Mouse (Mus musculus) stomach, postnatal 0 days (tissue): ENCODE results near the gene Cd80.
"Not testable (repeated sequence)": the region's sequence is repeated elsewhere in the genome, so short reads cannot be mapped to it uniquely, and the experiment has no call there.

Experiments used
- CTCF ChIP-seq: IDR thresholded peaks from 2 replicates; pipeline ENCODE4 v1.5.1; 2016; ENCODE audit warnings: antibody characterized with exemption, low read depth, mild to moderate bottlenecking, moderate library complexity
- EP300 ChIP-seq: optimal IDR thresholded peaks from 2 replicates; pipeline ENCODE3; 2016; ENCODE audit warnings: antibody characterized with exemption

DNA sequence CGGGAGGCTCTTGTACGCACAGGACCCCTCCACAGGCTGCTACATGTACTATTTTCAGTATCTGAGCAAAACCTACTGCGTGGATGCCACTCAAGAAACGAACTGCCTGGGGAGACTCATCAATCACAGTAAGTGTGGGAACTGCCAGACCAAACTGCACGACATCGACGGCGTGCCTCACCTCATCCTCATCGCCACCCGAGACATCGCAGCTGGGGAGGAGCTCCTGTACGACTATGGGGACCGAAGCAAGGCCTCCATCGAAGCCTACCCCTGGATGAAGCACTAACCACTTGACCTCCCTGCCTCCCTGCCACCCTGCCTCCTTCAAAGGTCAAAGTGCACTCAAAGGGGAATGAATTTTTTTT is 21.9 kb downstream of the Cd80 start:
- not testable (repeated sequence) for TF ChIP-seq CTCF, EP300
